Mouse (Mus musculus) bone marrow, adult 2 months (tissue): ENCODE data around the gene H2-Oa. TPM values are rescaled to one million over a fixed set of nuclear protein-coding genes. Genes with fewer than 3 reads are reported as not detected.

Experiments used
- H3K27ac ChIP-seq: fragments of 200-500 bp; 2 replicates; pipeline ENCODE4 v1.5.1; 2012; ENCODE audit warnings: low read depth, mild to moderate bottlenecking, control low read depth, inconsistent platforms, low read length; ENCODE audit not compliant: control insufficient read depth, poor library complexity, insufficient read depth
- H3K4me1 ChIP-seq: fragments of 200-500 bp; 2 replicates; pipeline ENCODE4 v1.6.1; 2011; ENCODE audit warnings: low read length; ENCODE audit not compliant: control insufficient read depth, insufficient read depth
- H3K4me3 ChIP-seq: fragments of 200-500 bp; replicated peaks from 2 replicates; pipeline ENCODE3; 2011; ENCODE audit warnings: mild to moderate bottlenecking, low read depth, low read length, control low read depth; ENCODE audit not compliant: control insufficient read depth
- CTCF ChIP-seq: fragments of 200-500 bp; IDR thresholded peaks from 2 replicates; pipeline ENCODE4 v1.5.1; 2011; ENCODE audit warnings: low read length, control low read depth; ENCODE audit not compliant: control insufficient read depth, insufficient read depth
- POLR2A ChIP-seq: fragments of 200-500 bp; IDR thresholded peaks from 2 replicates; pipeline ENCODE4 v1.6.1; 2011; ENCODE audit warnings: low read depth, mild to moderate bottlenecking, control low read depth, low read length, borderline replicate concordance; ENCODE audit not compliant: control insufficient read depth
- WGBS: fragments of 180-500 bp; shearing (Covaris S2); methylation state at CpG from one replicate; pipeline ENCODE4 v1.1.7; 2018; 5-methylcytosine and 5-hydroxymethylcytosine counted together
- polyA plus RNA-seq: library from polyadenylated mRNA; stranded (reverse); fragments of >200 nt; gene quantifications from 2 replicates; pipeline ENCODE4 v1.2.4, GENCODE M21; 2011; ENCODE audit warnings: low replicate concordance; ENCODE audit not compliant: missing spikeins, insufficient read depth, insufficient read length

Gene H2-Oa
- polyA plus RNA-seq, 1 experiment = 6.3 TPM

DNA sequence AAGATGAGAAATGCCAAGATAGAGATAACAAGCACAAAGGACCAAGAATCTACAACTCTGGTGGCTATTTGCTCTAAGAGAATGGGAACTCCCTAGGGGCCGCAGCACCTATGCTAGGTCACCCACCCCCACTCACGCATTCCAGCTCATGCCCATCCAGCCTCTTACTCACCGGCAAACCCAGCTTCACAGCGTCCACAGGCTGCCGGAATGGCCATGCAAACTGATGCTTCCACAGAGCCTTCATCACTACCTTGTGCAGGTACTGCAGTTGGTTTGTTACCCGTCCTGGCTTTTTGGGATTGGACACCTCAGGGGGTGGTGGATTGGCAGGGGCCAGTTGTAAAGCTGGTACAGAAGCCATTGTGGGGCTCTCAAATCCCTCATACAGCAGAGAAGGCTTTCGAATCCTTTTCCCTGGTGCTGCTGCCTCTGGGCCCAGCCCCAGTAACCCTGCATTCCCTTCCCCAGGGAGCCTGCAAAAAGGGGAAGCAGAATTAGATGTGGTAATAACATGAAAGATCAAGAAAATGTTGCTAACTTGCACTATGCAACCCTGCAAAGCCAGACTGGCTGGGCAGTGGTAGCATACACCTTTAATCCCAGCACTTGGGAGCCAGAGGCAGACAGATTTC, 24.7 kb downstream of the H2-Oa start:
- no peak for TF ChIP-seq CTCF
- TF ChIP-seq POLR2A = no peak
- H3K4me3 ChIP-seq = peak overlapping the region; percentile 93
- 20% methylated on average over 7 of the region's 7 CpGs for WGBS
- no peak overlapping the region for H3K27ac ChIP-seq
- no peaks in the 10 kb centered on the region; the same call in 1 of the 2 replicates for H3K4me1 ChIP-seq

GRCm38 (mm10) chr17:34117421-34118112, 25.4 kb downstream of the H2-Oa start:
- WGBS = 0% methylated on average over 5 of the region's 5 CpGs
- no peaks in the 10 kb centered on the region; the same call in 1 of the 2 replicates for H3K4me1 ChIP-seq
- peak overlapping the region; percentile 99; the same call in 1 of the 2 replicates for H3K27ac ChIP-seq
- no peak for TF ChIP-seq POLR2A
- no peak for TF ChIP-seq CTCF
- H3K4me3 ChIP-seq = peak overlapping the region; percentile 93

DNA sequence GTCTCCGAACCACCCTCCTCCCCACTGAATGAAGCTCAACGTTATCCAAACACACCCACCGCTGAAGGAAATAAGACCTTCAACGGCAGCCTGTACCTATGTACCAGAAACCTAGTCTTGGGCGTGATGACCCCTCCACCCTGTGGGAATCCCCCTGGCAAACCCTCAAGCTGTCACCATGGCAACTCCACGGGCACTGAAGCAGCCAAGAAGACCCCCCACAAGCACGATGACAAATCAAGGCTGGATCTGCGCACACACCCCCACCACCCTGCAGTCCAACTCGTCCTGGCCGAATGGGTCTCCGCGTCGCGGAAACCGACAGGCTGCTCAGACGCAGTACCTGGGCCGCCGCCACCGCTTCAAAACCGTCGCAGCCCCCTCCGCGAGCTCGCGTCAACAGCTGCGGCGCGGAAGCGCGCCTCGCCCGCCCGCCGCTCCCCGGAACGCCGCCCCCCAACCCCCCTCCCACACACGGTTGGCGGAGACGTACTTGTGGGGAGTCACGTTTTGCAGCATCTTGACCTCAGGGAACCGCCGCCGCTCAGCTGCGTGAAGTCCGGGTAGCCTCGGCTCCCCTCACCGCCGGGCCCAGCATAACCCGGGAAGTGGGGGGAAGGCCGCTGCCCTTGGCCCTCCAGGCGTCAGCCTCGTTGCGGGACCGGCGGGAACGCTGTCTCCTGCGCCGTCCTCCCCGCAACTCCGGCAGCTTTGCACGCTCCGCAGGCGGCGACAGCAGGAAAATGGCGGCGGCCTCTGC, 26.2 kb downstream of the H2-Oa start:
- no peak for TF ChIP-seq POLR2A
- TF ChIP-seq CTCF = no peak
- under 1% methylated on average over 67 of the region's 67 CpGs for WGBS
- H3K4me3 ChIP-seq = peak overlapping the region; percentile 93
- peak overlapping the region; percentile 99 for H3K27ac ChIP-seq
- no peaks in the 10 kb centered on the region; the same call in 1 of the 2 replicates for H3K4me1 ChIP-seq

DNA sequence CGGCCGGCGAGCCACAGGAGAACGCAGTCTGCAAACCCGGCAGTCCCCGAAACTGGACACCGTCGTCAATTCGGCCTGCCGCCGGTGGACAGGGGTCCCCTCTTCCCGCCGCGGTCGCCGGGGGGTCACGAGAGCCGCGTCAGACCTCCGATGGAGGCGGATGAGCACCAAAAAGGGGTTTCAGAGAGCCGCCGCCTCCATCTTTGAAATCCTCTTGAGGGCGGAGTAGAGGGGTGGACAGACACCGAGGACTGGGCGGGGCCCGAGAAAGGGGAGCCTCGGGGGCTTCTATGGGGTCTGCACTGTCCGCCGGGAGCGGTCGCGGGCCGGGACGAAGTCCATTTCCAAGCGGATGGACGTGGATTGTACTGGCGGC, 26.7 kb downstream of the H2-Oa start:
- Histone ChIP-seq H3K4me3 (peak overlapping the region; percentile 93), H3K4me1 (peaks cover 1% of the 10 kb centered on the region; the same call in 1 of the 2 replicates), H3K27ac (peak overlapping the region; percentile 99)
- under 1% methylated on average over 38 of the region's 38 CpGs for WGBS
- TF ChIP-seq POLR2A (no peak), CTCF (no peak)

- Histone ChIP-seq H3K4me1 (peaks cover 3% of the 10 kb centered on the region; the same call in 1 of the 2 replicates), H3K27ac (peak within 1 kb of the TSS; percentile 99), H3K4me3 (peak within 1 kb of the TSS; percentile 93)
- WGBS = under 1% methylated on average over 96 of the region's 96 CpGs
- TF ChIP-seq POLR2A (peak; percentile 97), CTCF (no peak)
Measured at GRCm38 (mm10) chr17:34119249-34120179, 27.4 kb downstream of the H2-Oa start, which contains the start of gene H2-DMa. TSS of gene H2-DMa (plus strand) at chr17:34119541.

GRCm38 (mm10) chr17:34120180-34120723, 28.1 kb downstream of the H2-Oa start:
- Histone ChIP-seq H3K4me1 (peaks cover 4% of the 10 kb centered on the region; the same call in 1 of the 2 replicates), H3K4me3 (peak overlapping the region; percentile 74), H3K27ac (peak overlapping the region; percentile 99)
- under 1% methylated on average over 42 of the region's 42 CpGs for WGBS
- no peak for TF ChIP-seq CTCF
- TF ChIP-seq POLR2A = peak; percentile 75; the same call in 1 of the 2 replicates

DNA sequence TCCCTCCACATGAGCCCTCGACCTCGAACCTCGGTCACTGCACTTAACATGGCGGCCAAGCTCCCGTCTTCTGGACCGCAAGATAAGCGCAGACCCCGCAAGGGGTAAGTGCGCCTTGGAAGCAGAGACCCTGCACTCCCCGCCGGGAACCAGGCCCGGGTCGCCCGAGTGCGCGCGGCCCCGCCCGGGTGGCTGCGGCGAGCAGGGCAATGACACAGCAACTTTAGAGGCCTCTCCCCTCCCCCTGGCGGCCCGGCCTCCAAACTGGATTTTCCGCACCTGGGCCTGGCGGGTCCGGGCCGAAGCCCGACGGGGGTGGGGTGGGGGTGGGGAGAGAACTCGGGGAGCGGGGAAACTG, 28.7 kb downstream of the H2-Oa start:
- Histone ChIP-seq H3K27ac (peak overlapping the region; percentile 99), H3K4me3 (peak overlapping the region; percentile 88), H3K4me1 (peaks cover 4% of the 10 kb centered on the region; the same call in 1 of the 2 replicates)
- under 1% methylated on average over 31 of the region's 31 CpGs for WGBS
- TF ChIP-seq POLR2A = peak; percentile 90; the same call in 1 of the 2 replicates
- peak; percentile 17; the same call in 1 of the 2 replicates for TF ChIP-seq CTCF
